Mouse (Mus musculus) liver, embryonic 13.5 days (tissue): ENCODE data around the gene D630039A03Rik. TPM values are rescaled to one million over a fixed set of nuclear protein-coding genes. Genes with fewer than 3 reads are reported as not detected.

Source experiments
- ATAC-seq: fragments of 200-750 bp; cut with Nextera tagmentation; 2 replicates; pipeline ENCODE4 v1.8.0; 2017; ENCODE audit warnings: low read depth, mild to moderate bottlenecking, moderate number of reproducible peaks, moderate library complexity
- DNase-seq: peaks from one replicate; pipeline ENCODE4 v3.0.0; 2022
- H3K27ac ChIP-seq: fragments of 300-500 bp; sonication (generic); 2 replicates; pipeline ENCODE4 v1.5.1; 2015; ENCODE audit warnings: moderate library complexity, mild to moderate bottlenecking, inconsistent platforms
- H3K27me3 ChIP-seq: fragments of 300-500 bp; sonication (generic); 2 replicates; pipeline ENCODE4 v1.6.1; 2015; ENCODE audit warnings: mild to moderate bottlenecking, inconsistent platforms
- H3K36me3 ChIP-seq: fragments of 300-500 bp; sonication (generic); 2 replicates; pipeline ENCODE4 v1.6.1; 2015; ENCODE audit warnings: mild to moderate bottlenecking, inconsistent platforms
- H3K4me1 ChIP-seq: fragments of 300-500 bp; sonication (generic); replicated peaks from 2 replicates; pipeline ENCODE4 v1.6.1; 2015; ENCODE audit warnings: inconsistent platforms
- H3K4me2 ChIP-seq: fragments of 300-500 bp; sonication (generic); 2 replicates; pipeline ENCODE4 v1.6.1; 2015; ENCODE audit warnings: inconsistent platforms, mild to moderate bottlenecking, moderate library complexity
- H3K4me3 ChIP-seq: fragments of 300-500 bp; sonication (generic); replicated peaks from 2 replicates; pipeline ENCODE4 v1.5.1; 2015; ENCODE audit warnings: mild to moderate bottlenecking, inconsistent platforms
- H3K9ac ChIP-seq: fragments of 300-500 bp; sonication (generic); 2 replicates; pipeline ENCODE4 v1.6.1; 2015; ENCODE audit warnings: mild to moderate bottlenecking, inconsistent platforms
- H3K9me3 ChIP-seq: fragments of 300-500 bp; sonication (generic); replicated peaks from 2 replicates; pipeline ENCODE4 v1.6.1; 2016; ENCODE audit warnings: inconsistent platforms
- WGBS: fragments of 180-500 bp; shearing (Covaris S2); methylation state at CpG from one replicate; pipeline ENCODE4 v1.1.7; 2015; ENCODE audit not compliant: insufficient replicate concordance; 5-methylcytosine and 5-hydroxymethylcytosine counted together
- polyA plus RNA-seq: library from polyadenylated mRNA; unstranded; fragments of >200 nt; fragmentation: Nextera tagmentation; extraction: Ambion mirVana; gene quantifications from 2 replicates; pipeline ENCODE4 v1.2.1, GENCODE M21; 2015

Gene D630039A03Rik
- polyA plus RNA-seq: 0.28 and 0.33 TPM in 2 replicates

DNA sequence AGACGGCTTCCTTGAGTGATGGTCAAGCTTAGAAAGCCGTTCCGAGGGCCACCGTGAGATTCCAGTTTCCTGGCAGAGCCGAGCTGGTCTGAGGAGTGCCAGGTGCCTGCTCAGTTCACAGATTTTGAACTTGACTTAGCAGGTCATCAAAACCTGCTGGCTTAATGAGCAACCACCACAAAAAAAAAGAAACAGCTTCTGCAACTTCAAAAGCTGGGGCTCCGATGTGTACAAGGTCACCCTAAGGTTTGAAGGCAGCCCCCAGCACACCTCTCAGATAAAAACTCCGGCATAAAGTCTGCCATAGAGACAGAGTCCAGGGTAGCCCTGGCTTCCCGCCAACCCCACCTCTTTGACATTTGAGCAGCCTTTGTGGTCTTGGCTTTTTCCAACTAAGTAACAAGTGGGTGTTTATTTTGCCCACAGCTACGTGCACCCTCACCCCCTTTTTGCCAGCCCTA lies at the start of gene D630039A03Rik:
D630039A03Rik (minus strand) TSS at position 97 of the 461 bp plus-strand sequence.
- H3K36me3 ChIP-seq: no peaks in the 10 kb centered on the region
- H3K9ac ChIP-seq: no peak within 1 kb of the TSS
- peak within 1 kb of the TSS; percentile 37 for H3K4me2 ChIP-seq
- H3K4me1 ChIP-seq: no peaks in the 10 kb centered on the region
- 18% methylated on average over 9 of the region's 9 CpGs for WGBS
- DNase-seq (no peak), ATAC-seq (no peak)
- no peaks in the 10 kb centered on the region for H3K9me3 ChIP-seq
- no peak within 1 kb of the TSS for H3K27ac ChIP-seq
- H3K4me3 ChIP-seq: peak within 1 kb of the TSS; percentile 30
- H3K27me3 ChIP-seq: 0 out of 2 replicates have a peak, but pooled peaks cover 7% of the 10 kb centered on the region

DNA sequence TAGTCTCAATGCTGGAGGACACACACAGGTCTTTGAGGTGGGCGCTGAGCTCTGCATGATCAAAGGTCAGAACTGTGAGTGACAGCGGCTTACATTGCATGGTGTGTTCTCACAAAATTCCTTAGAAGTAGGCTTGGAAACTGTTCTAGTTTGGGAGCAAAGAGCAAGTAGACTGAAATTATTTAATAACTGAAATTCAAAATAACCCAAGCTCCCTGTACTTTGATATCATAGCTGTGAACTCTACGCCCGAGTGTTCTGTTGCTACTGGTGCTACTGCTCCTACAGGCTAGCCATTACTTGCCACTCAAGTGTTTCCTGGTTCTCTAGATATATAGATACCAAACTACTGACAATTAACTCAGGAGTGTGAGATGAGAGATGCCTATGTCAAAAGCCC lies 49.4 kb upstream of the D630039A03Rik start:
- WGBS: 83% methylated on average over 4 of the region's 4 CpGs
- Histone ChIP-seq H3K36me3 (no peaks in the 10 kb centered on the region), H3K4me2 (no peak overlapping the region), H3K9me3 (no peaks in the 10 kb centered on the region), H3K4me1 (no peaks in the 10 kb centered on the region), H3K4me3 (no peak overlapping the region), H3K27ac (no peak overlapping the region), H3K9ac (no peak overlapping the region), H3K27me3 (no peaks in the 10 kb centered on the region)
- ATAC-seq (no peak), DNase-seq (no peak)

DNA sequence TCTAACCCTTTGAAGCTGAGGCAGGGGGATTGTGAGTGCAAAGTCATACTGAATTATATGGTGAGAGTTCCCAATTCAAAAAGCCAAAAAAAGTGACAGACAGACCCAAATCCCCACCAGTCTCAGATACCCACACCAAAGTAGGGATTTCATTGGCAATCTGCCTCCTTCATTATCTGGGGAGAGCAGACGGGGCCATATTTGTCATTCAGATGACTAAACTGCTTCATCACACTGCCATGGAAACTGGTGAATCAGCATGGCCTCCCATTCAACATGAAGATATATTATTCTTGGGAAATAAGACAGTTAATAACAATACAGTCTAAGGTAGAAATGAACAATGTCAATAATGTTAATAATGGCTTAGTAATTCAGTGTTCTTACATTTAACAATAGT lies 48.0 kb upstream of the D630039A03Rik start:
- 37% methylated on average over 1 of the region's 1 CpGs for WGBS
- no peaks in the 10 kb centered on the region for H3K9me3 ChIP-seq
- H3K27ac ChIP-seq: no peak overlapping the region
- H3K4me2 ChIP-seq: no peak overlapping the region
- ATAC-seq: no peak
- no peak for DNase-seq
- no peaks in the 10 kb centered on the region for H3K36me3 ChIP-seq
- no peaks in the 10 kb centered on the region for H3K27me3 ChIP-seq
- H3K4me1 ChIP-seq: no peaks in the 10 kb centered on the region
- H3K4me3 ChIP-seq: no peak overlapping the region
- H3K9ac ChIP-seq: no peak overlapping the region

DNA sequence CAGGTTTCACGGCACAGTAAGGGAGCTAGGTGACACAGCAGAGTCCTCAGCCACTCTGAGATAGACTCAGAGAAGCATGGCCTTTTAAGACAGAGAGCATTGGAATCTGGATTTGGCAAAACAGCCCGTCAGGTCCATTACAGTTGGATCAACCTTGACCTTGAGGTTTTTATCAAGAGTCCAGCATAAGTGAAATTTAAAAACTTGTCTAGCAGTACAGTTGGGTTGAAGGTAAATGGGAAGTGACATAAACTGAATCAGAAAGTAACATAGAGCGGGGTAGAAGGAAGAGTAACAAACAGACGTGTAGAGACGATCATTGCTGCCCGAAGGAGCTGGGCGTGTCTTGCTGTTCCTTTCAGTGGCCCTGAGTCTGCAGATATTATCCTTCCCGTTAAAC lies 43.0 kb upstream of the D630039A03Rik start:
- Histone ChIP-seq H3K36me3 (peaks cover 6% of the 10 kb centered on the region), H3K27me3 (no peaks in the 10 kb centered on the region), H3K4me3 (no peak overlapping the region), H3K4me2 (no peak overlapping the region), H3K27ac (no peak overlapping the region), H3K9ac (no peak overlapping the region), H3K4me1 (peaks cover 26% of the 10 kb centered on the region), H3K9me3 (no peaks in the 10 kb centered on the region)
- WGBS: 67% methylated on average over 8 of the region's 8 CpGs
- no peak for ATAC-seq
- no peak for DNase-seq

DNA sequence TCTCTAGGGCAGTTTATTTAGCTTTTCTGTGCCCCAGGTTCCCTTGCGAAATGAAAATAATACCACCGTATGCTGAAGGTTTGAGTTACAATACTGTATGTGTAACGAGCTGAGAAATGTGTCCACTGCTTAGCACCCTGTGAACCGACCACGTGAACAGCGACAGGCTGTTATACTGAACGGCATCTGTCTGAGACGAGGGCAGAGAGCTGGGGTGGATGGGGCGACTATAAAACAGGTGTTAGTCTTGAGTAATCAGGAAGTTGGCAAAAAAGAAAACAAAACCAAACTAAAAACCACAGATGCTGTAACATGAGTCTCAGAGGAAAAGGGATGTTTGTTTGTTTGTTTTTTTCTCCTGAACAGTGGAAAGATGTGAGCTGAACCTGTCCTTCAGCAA lies 42.0 kb upstream of the D630039A03Rik start:
- Histone ChIP-seq H3K27me3 (no peaks in the 10 kb centered on the region), H3K4me2 (peak overlapping the region; percentile 89), H3K9me3 (no peaks in the 10 kb centered on the region), H3K9ac (no peak overlapping the region), H3K36me3 (peaks cover 11% of the 10 kb centered on the region), H3K27ac (no peak overlapping the region), H3K4me3 (no peak overlapping the region), H3K4me1 (peaks cover 35% of the 10 kb centered on the region)
- WGBS: 70% methylated on average over 9 of the region's 9 CpGs
- ATAC-seq: no peak
- DNase-seq: no peak

DNA sequence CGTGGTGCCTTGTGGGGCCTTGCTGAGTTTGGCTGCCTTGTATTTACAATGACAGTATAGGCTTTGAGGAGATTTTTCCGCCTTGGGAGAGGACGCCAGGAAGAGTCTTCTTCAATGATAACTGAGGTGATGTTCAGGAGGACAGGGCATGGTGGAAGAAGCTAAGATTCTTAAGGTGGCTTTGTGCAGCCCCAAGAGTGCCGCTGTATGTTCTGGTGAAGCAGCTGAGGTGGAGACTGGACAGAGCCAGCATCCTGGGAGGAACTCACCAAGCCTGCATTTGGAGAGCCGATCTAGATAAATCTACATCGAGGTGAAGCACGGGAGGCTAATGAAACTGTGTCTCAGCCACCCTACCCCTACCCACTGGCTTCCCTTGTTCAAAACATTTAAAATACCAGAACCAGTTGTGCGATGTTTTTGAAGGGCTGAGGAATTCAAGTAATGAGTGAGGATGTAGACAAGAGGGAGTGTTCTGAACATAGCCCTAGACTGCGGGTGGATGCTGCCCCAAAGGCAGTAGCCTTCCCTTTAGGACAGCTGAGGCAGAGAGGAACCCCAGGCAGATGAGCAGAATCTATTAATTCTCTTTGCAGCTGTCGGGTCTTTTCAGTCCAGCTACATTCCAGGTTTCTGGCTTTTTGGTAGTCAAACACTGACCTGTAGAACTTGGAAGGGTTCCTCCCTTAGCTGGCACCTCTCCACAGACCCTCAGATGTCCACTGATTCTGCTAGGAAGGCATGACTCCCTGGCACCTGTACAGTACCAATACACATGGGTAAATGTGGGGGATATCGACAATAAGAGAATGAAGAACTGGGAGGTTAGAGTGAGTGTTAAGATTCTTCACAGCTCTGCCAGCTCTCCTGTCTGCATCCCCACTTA lies 41.3 kb upstream of the D630039A03Rik start:
- Histone ChIP-seq H3K9ac (peak overlapping the region; percentile 78), H3K27me3 (no peaks in the 10 kb centered on the region), H3K27ac (peak overlapping the region; percentile 98), H3K4me3 (peak overlapping the region; percentile 91), H3K9me3 (no peaks in the 10 kb centered on the region), H3K36me3 (peaks cover 13% of the 10 kb centered on the region), H3K4me2 (peak overlapping the region; percentile 89), H3K4me1 (peaks cover 37% of the 10 kb centered on the region)
- DNase-seq (peak; percentile 5), ATAC-seq (no peak)
- 42% methylated on average over 11 of the region's 11 CpGs for WGBS

DNA sequence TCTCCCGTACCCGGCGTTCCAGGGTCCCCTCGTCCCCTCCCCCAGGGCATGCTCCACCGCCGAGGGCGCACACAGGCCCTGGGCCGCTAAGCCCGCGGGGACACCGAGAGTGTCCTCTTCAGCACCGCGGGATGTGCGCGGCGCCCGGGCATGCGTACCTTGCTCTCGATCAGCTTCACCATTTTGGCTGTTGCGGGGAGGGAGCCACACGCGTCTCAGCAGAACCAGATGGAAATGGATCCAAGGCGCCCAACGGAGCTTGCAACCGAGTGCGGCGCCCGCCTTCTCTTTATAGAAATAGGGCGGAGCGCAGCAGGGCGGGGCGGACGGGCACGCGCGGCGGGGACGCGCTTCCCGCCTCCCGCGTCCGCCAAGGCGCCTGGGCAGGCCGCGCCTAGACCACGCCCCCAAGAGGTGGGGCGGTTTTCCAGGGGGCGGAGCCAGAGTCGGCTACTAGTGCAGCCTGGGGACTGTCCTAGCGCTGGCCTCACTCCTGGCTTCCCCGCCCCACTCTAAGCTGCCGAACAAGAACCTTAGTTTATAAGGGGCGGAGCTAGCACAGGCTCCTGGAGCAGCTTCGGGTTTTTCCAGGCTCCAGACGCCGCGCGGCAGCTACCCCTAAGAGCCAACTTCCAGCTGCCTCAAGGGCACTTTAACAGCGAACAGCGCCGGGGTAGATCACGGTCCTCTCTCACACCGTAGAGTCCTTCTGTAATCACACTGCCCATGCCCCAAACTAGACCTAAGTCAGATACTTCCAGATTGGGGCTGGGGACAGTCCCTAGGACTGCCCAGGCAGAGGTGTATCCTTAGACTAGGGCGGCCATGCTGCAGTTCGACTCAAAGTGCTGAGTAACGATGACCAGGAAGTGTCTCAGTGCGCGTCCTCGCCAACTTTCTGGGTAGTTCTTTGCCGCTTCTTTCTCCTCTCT lies 40.2 kb upstream of the D630039A03Rik start, which contains the start of gene Txn1:
Txn1 (minus strand) TSS at position 383 of the 932 bp plus-strand sequence.
- H3K4me3 ChIP-seq: peak within 1 kb of the TSS; percentile 91
- H3K4me1 ChIP-seq: peaks cover 45% of the 10 kb centered on the region
- WGBS: under 1% methylated on average over 71 of the region's 71 CpGs
- peak; percentile 99 for DNase-seq
- peak within 1 kb of the TSS; percentile 98 for H3K27ac ChIP-seq
- H3K9ac ChIP-seq: peak within 1 kb of the TSS; percentile 92
- peaks cover 25% of the 10 kb centered on the region for H3K36me3 ChIP-seq
- ATAC-seq: peak; percentile 93
- H3K9me3 ChIP-seq: 0 out of 2 replicates have a peak, but pooled peaks cover 5% of the 10 kb centered on the region
- no peaks in the 10 kb centered on the region for H3K27me3 ChIP-seq
- peak within 1 kb of the TSS; percentile 89 for H3K4me2 ChIP-seq

DNA sequence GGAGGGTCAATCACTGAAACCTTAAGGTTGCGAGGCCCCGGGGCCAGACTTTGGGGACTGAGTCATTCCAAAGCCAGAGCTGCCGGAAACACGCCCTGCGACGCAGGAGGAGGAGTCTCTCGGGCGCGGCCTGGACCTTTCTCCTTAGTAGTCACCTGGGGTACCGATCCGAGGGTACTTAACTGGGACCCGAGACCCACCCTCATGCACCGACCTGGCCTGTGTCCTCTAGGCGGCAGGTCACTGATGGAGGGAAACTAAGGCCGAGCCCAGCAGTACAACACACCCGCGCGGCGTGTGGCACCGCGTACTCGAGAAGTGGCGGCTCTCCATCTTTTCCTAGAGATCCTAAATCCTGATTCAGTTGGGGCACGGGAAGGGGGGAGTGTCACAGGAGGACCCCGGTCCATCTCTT lies 39.5 kb upstream of the D630039A03Rik start:
- under 1% methylated on average over 25 of the region's 25 CpGs for WGBS
- H3K36me3 ChIP-seq: peaks cover 32% of the 10 kb centered on the region
- H3K27me3 ChIP-seq: no peaks in the 10 kb centered on the region
- peak overlapping the region; percentile 92 for H3K9ac ChIP-seq
- peak overlapping the region; percentile 89 for H3K4me2 ChIP-seq
- peaks cover 50% of the 10 kb centered on the region for H3K4me1 ChIP-seq
- DNase-seq: peak; percentile 68
- 0 out of 2 replicates have a peak, but pooled peaks cover 9% of the 10 kb centered on the region for H3K9me3 ChIP-seq
- peak overlapping the region; percentile 91 for H3K4me3 ChIP-seq
- H3K27ac ChIP-seq: peak overlapping the region; percentile 98
- ATAC-seq: peak; percentile 29

DNA sequence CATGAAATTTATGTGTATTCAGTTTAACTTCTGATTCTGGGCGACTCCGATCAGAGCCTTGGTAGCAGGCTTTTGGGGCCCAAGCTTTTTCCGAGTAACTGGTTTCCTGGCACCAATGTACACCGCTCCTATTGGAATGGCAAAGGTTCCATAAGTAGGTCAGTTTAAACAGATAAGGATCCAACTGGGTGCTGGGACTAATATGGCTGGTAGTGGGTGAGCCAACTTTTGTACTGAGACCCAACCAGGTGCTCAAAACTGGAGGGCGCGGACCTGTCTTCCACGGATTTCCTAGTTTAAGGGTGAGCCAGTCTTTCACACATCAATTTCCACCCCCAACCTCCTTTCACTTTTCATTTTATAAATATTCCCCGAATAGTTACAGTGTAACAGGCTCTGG lies 38.9 kb upstream of the D630039A03Rik start:
- Histone ChIP-seq H3K4me1 (peaks cover 52% of the 10 kb centered on the region), H3K9ac (peak overlapping the region; percentile 92), H3K36me3 (peaks cover 38% of the 10 kb centered on the region), H3K27me3 (no peaks in the 10 kb centered on the region), H3K4me2 (peak overlapping the region; percentile 89), H3K9me3 (0 out of 2 replicates have a peak, but pooled peaks cover 9% of the 10 kb centered on the region), H3K27ac (peak overlapping the region; percentile 98), H3K4me3 (peak overlapping the region; percentile 91)
- ATAC-seq (no peak), DNase-seq (no peak)
- WGBS: 68% methylated on average over 8 of the region's 8 CpGs

DNA sequence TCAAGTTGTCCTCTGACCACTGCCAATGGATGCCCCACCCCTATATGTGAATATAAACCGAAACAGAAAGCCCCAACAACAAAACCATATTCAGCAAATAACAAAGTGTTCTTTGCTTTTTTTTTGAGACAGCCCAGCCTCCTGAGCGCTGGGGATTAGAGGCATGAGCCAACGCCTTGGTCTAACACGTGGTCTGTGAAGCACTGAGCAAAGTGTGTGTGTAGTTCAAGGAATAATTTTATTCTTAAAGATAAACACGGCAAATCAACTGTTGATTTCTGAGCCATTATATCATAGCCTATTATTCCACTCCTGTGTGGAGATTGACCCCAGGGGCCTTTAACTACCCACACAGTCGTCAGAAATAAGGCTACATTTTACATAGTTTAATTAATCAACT lies 38.5 kb upstream of the D630039A03Rik start:
- ATAC-seq (no peak), DNase-seq (no peak)
- Histone ChIP-seq H3K4me2 (peak overlapping the region; percentile 89), H3K27ac (no peak overlapping the region), H3K36me3 (peaks cover 42% of the 10 kb centered on the region), H3K9me3 (0 out of 2 replicates have a peak, but pooled peaks cover 9% of the 10 kb centered on the region), H3K4me1 (peaks cover 52% of the 10 kb centered on the region), H3K27me3 (no peaks in the 10 kb centered on the region), H3K4me3 (peak overlapping the region; percentile 91), H3K9ac (peak overlapping the region; percentile 92)
- WGBS: 68% methylated on average over 6 of the region's 6 CpGs

DNA sequence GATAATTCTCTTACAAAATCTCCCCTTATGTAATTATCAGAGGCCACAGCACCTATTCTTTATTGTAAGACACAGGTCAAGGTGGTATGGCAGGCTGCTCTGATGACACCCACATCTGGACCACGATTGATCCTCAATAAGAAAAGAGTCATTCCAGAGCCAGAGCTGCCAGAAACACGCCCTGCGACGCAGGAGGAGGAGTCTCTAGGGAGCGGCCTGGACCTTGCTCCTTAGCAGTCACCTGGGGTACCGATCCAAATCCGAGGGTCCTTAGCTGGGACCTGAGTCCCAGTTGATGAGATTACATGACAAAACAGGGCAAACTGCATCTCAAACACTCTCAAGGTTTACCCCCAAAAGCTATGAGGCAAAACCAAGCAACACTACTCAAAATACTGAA lies 37.7 kb upstream of the D630039A03Rik start:
- Histone ChIP-seq H3K9ac (no peak overlapping the region), H3K9me3 (0 out of 2 replicates have a peak, but pooled peaks cover 9% of the 10 kb centered on the region), H3K27me3 (no peaks in the 10 kb centered on the region), H3K4me2 (peak overlapping the region; percentile 89), H3K4me3 (peak overlapping the region; percentile 91; the same call in 1 of the 2 replicates), H3K4me1 (peaks cover 52% of the 10 kb centered on the region), H3K36me3 (peaks cover 50% of the 10 kb centered on the region), H3K27ac (no peak overlapping the region)
- WGBS: 92% methylated on average over 7 of the region's 7 CpGs
- ATAC-seq (no peak), DNase-seq (no peak)
